Mouse (Mus musculus): Measurements from ENCODE around the gene Pdgfb. TPM values are rescaled to one million over a fixed set of nuclear protein-coding genes. Genes with fewer than 3 reads are reported as not detected.
A peak's percentile ranks its signal among the peaks of the same experiment; 100 is the strongest.

Gene Pdgfb
- total RNA-seq (2021) = 10 to 100 TPM; 13.9 to 16.7 TPM
- long read RNA-seq, experiment 1, partial matches to known transcripts = 1 of 7 reads
- long read RNA-seq, experiment 1, other reads (novel, unspliced or antisense) = 6 of 7 reads
- long read RNA-seq, experiment 2, transcript Pdgfb-201 (7 exons, 2,944 nt) = major isoform, 7 of 14 reads
- long read RNA-seq, experiment 2, partial matches to known transcripts = 3 of 14 reads
- long read RNA-seq, experiment 2, other reads (novel, unspliced or antisense) = 4 of 14 reads

GRCm38 (mm10) chr15:80014321-80015210, at the start of gene Pdgfb:
TSS of gene Pdgfb (minus strand) at chr15:80014977.
- DNase-seq = peak; percentile 65

GRCm38 (mm10) chr15:80062821-80063220, 48.0 kb upstream of the Pdgfb start:
- DNase-seq = no peak

- no peak for DNase-seq
Observed at GRCm38 (mm10) chr15:80062339-80062738, 47.6 kb upstream of the Pdgfb start.

DNA sequence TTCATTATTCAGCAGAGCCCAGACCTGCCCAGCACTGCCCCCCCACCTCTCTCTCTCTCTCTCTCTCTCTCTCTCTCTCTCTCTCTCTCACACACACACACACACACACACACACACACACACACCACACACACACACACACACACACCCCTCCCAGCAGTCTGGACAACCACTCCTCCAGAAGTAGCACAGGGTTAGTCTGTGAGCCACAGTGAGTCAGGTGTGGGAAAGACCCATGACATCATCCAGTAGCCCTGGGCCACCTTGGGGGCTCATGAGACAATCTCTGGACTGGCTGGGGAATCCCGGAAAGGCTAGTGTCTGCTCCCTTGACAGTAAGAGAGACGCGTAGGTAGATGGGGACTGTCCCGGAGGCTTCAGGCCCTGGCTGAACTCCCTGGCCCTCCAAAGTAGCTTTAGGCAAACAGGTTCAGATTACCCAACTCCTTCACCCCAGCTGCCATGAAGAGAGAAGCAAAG, 46.3 kb upstream of the Pdgfb start:
- DNase-seq = no peak

- DNase-seq = no peak
Observed at GRCm38 (mm10) chr15:80060356-80061070, 45.7 kb upstream of the Pdgfb start.

GRCm38 (mm10) chr15:80059606-80060005, 44.8 kb upstream of the Pdgfb start:
- no peak for DNase-seq

GRCm38 (mm10) chr15:80058151-80058550, 43.4 kb upstream of the Pdgfb start:
- no peak for DNase-seq

GRCm38 (mm10) chr15:80054034-80054710, 39.4 kb upstream of the Pdgfb start:
- DNase-seq = peak; percentile 87

GRCm38 (mm10) chr15:80053381-80054033, 38.7 kb upstream of the Pdgfb start:
- no peak for DNase-seq

DNA sequence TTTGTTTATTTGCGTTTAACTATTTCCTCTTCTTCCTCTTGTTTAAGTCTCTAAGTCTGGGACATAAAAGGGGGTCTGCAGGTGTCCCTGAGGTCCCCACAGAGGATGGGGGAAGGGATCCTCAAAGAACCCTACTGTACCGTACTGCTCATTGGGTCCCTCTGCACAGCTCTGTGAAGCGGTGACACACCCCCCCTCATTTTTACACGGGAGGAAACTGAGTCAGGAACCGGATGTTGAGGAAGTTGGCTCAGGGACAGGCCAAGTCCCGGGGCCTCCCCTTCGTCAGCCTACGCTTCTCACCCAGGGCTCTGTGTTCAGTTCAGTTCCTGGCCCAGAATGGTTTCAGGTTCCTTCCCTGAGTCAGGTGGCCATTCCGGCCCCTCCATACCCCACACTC, 37.0 kb upstream of the Pdgfb start:
- no peak for DNase-seq

- DNase-seq = no peak
Observed at GRCm38 (mm10) chr15:80051092-80051761, 36.5 kb upstream of the Pdgfb start.

- DNase-seq = peak; percentile 69
Observed at GRCm38 (mm10) chr15:80050093-80050492, 35.3 kb upstream of the Pdgfb start.

GRCm38 (mm10) chr15:80047973-80048372, 33.2 kb upstream of the Pdgfb start:
- no peak for DNase-seq

DNA sequence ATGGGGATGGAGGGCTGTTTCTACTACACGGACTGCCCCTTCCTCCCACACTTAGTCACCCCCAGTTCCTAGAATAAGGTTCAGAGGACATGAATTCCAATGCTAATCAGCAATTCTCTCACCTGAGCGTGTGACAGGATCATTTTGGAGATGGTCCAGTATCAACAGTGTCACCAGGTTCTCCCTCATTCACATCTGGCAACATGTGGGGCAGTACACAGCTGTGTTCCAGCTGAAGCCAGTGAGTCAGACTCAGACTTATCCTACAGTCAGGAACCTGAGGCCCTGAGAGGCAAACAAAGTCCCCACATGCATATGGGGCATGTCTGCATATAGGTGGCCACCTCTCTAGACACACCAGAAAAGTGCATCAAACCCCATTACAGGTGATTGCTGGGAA, 32.5 kb upstream of the Pdgfb start:
- no peak for DNase-seq

- no peak for DNase-seq
Observed at GRCm38 (mm10) chr15:80045749-80046148, 31.0 kb upstream of the Pdgfb start.

GRCm38 (mm10) chr15:80044249-80044648, 29.5 kb upstream of the Pdgfb start:
- DNase-seq = no peak

DNA sequence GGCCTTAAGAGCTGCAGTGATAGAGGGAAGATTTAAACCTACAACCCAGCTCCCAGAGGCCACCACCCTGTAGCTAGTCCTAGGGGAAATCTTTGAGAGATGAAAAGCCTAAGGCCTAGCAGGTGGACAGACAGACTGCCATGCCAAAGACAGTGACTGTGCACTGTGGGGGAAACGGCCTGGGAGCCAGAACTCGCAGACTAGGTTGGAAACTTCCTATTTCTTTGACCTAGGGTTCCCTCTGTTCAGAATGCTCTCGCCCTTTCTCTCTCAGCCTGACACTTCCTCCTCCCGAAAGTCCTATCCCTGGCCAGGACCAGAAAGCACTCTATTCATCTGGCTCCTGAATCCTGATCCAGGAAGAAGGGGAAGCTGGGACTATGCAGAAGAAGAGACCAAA, 27.4 kb upstream of the Pdgfb start:
- DNase-seq = no peak

GRCm38 (mm10) chr15:80038110-80038391, 23.3 kb upstream of the Pdgfb start:
- no peak for DNase-seq

DNA sequence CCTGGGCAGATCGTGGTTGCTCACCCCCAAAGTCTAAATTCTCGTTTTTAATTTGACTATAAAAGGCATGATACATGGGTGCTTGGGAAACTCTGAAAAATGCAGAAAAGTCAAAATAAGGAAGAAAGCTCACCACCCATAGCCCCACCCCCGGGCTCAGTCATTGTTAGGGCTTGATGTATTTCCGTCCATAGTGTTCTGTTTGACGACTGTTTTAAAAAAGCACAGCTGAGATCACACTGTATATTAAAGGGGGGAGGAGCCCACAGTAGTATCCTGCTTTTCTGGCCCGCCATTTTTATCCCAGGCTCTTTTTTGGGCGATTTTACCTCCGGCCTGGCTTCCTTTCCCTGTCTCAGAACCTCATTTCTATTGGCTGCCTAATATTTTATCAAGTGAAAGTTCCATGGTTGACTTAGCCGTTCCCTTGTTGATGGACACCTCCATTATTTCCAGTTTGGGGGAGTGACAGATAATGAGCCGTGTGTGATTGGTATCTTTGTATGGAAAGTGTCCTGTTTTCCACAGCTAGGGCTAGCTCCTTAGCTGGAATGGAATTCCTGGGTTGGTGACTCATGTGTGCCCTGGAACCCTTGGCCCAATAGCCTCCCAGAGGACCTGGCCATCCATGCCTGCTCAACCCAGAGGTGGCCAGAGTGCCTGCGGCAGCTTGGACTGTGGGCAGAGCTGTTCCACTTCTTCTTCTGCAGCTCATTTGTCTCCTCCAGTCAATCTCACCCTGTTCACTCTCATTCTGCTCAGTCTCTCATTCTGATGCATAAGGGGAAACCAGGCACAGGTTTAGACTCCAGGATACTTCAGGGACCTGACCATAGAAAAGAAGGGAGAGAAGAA, 22.7 kb upstream of the Pdgfb start:
- DNase-seq = no peak

- DNase-seq = no peak
Observed at GRCm38 (mm10) chr15:80035341-80035885, 20.6 kb upstream of the Pdgfb start.

Measured in gastrocnemius, postnatal 25 days (tissue).